Mouse (Mus musculus): ENCODE data around the gene Padi4.

The Padi4 gene

GRCm38 (mm10) chr4:140774025-140774800 lies at the start of gene Padi4:
Padi4 (minus strand) TSS chr4:140774236.
- DNase-seq (ENCODE audit: low read depth, low spot score): no peak

GRCm38 (mm10) chr4:140821988-140822387 lies 48.0 kb upstream of the Padi4 start:
- peak; percentile 50 for DNase-seq (ENCODE audit: low read depth, low spot score)

- no peak for DNase-seq (ENCODE audit: low read depth, low spot score)
These were observed 43.4 kb upstream of the Padi4 start for GRCm38 (mm10) chr4:140817413-140817812.

- peak; percentile 82 for DNase-seq (ENCODE audit: low read depth, low spot score)
These were observed 42.2 kb upstream of the Padi4 start for GRCm38 (mm10) chr4:140815996-140816917.

- DNase-seq (ENCODE audit: low read depth, low spot score): peak; percentile 80
These were observed 41.5 kb upstream of the Padi4 start for GRCm38 (mm10) chr4:140815496-140815895.

GRCm38 (mm10) chr4:140814241-140815225 lies 40.5 kb upstream of the Padi4 start:
- peak; percentile 71 for DNase-seq (ENCODE audit: low read depth, low spot score)

- DNase-seq (ENCODE audit: low read depth, low spot score): peak; percentile 11
These were observed 39.5 kb upstream of the Padi4 start for GRCm38 (mm10) chr4:140813358-140814185.

- peak; percentile 33 for DNase-seq (ENCODE audit: low read depth, low spot score)
These were observed 38.6 kb upstream of the Padi4 start for GRCm38 (mm10) chr4:140812609-140813008.

GRCm38 (mm10) chr4:140812191-140812590 lies 38.2 kb upstream of the Padi4 start:
- peak; percentile 37 for DNase-seq (ENCODE audit: low read depth, low spot score)

GRCm38 (mm10) chr4:140810458-140811260 lies 36.6 kb upstream of the Padi4 start, which contains the start of gene Padi3:
Padi3 (minus strand) TSS chr4:140810648.
- DNase-seq (ENCODE audit: low read depth, low spot score): peak; percentile 49

GRCm38 (mm10) chr4:140809118-140809517 lies 35.1 kb upstream of the Padi4 start:
- no peak for DNase-seq (ENCODE audit: low read depth, low spot score)

GRCm38 (mm10) chr4:140804601-140805000 lies 30.6 kb upstream of the Padi4 start:
- no peak for DNase-seq (ENCODE audit: low read depth, low spot score)

- DNase-seq (ENCODE audit: low read depth, low spot score): no peak
These were observed 27.3 kb upstream of the Padi4 start for GRCm38 (mm10) chr4:140801364-140801763.

- no peak for DNase-seq (ENCODE audit: low read depth, low spot score)
These were observed 22.8 kb upstream of the Padi4 start for GRCm38 (mm10) chr4:140796786-140797185.

GRCm38 (mm10) chr4:140794678-140795077 lies 20.6 kb upstream of the Padi4 start:
- no peak for DNase-seq (ENCODE audit: low read depth, low spot score)

- no peak for DNase-seq (ENCODE audit: low read depth, low spot score)
These were observed 19.8 kb upstream of the Padi4 start for GRCm38 (mm10) chr4:140793795-140794194.

- DNase-seq (ENCODE audit: low read depth, low spot score): no peak
These were observed 18.5 kb upstream of the Padi4 start for GRCm38 (mm10) chr4:140792584-140792983.

- DNase-seq (ENCODE audit: low read depth, low spot score): no peak
These were observed 17.0 kb upstream of the Padi4 start for GRCm38 (mm10) chr4:140791071-140791470.

- no peak for DNase-seq (ENCODE audit: low read depth, low spot score)
These were observed 15.9 kb upstream of the Padi4 start for GRCm38 (mm10) chr4:140789983-140790382.
